Mouse (Mus musculus): ENCODE measurements around the gene Vwa8. TPM values are rescaled to one million over a fixed set of nuclear protein-coding genes. Genes with fewer than 3 reads are reported as not detected.

Gene Vwa8
- 8.1 and 8.7 TPM in 2 replicates for polyA plus RNA-seq (2014; fragmentation: Nextera tagmentation; extraction: Ambion mirVana)

GRCm38 (mm10) chr14:78848941-78849911 lies at the start of gene Vwa8:
Gene Vwa8 (plus strand): TSS chr14:78849052.
- Histone ChIP-seq H3K4me1 (ENCODE audit: control insufficient read depth, insufficient read depth, low read length) (no peaks in the 10 kb centered on the region), H3K36me3 (replicated peaks; ENCODE audit: control insufficient read depth, insufficient read depth, low read depth, low read length) (no peaks in the 10 kb centered on the region), H3K4me3 (ENCODE audit: low read depth, low read length) (peak within 1 kb of the TSS; percentile 78), H3K9ac (replicated peaks; ENCODE audit: low read length) (peak within 1 kb of the TSS; percentile 94), H3K27ac (replicated peaks; ENCODE audit: low read depth, low read length) (peak within 1 kb of the TSS; percentile 73), H3K9me3 (replicated peaks; ENCODE audit: control insufficient read depth, low read length) (no peaks in the 10 kb centered on the region), H3K4me2 (ENCODE audit: low read depth, low read length) (peak within 1 kb of the TSS; percentile 82), H3K27me3 (ENCODE audit: control insufficient read depth, insufficient read depth, low read length) (no peaks in the 10 kb centered on the region)
- DNase-seq (ENCODE audit: low spot score) (peak; percentile 80), ATAC-seq (replicated peaks; ENCODE audit: insufficient number of reproducible peaks, low FRiP score, low TSS enrichment, low read depth) (peak; percentile 92)
- WGBS: 2% methylated on average over 61 of the region's 61 CpGs

- DNase-seq (ENCODE audit: low spot score) (no peak), ATAC-seq (replicated peaks; ENCODE audit: insufficient number of reproducible peaks, low FRiP score, low TSS enrichment, low read depth) (no peak)
- Histone ChIP-seq H3K4me2 (ENCODE audit: low read depth, low read length) (no peak overlapping the region), H3K9me3 (replicated peaks; ENCODE audit: control insufficient read depth, low read length) (no peaks in the 10 kb centered on the region), H3K9ac (replicated peaks; ENCODE audit: low read length) (no peak overlapping the region), H3K27ac (replicated peaks; ENCODE audit: low read depth, low read length) (no peak overlapping the region), H3K4me3 (ENCODE audit: low read depth, low read length) (no peak overlapping the region), H3K27me3 (ENCODE audit: control insufficient read depth, insufficient read depth, low read length) (no peaks in the 10 kb centered on the region), H3K4me1 (ENCODE audit: control insufficient read depth, insufficient read depth, low read length) (no peaks in the 10 kb centered on the region), H3K36me3 (replicated peaks; ENCODE audit: control insufficient read depth, insufficient read depth, low read depth, low read length) (no peaks in the 10 kb centered on the region)
- WGBS: 94% methylated on average over 2 of the region's 2 CpGs
These were observed 46.5 kb upstream of the Vwa8 start for GRCm38 (mm10) chr14:78802378-78802777.

- Histone ChIP-seq H3K9ac (replicated peaks; ENCODE audit: low read length) (no peak overlapping the region), H3K4me3 (ENCODE audit: low read depth, low read length) (no peak overlapping the region), H3K36me3 (replicated peaks; ENCODE audit: control insufficient read depth, insufficient read depth, low read depth, low read length) (no peaks in the 10 kb centered on the region), H3K4me2 (ENCODE audit: low read depth, low read length) (no peak overlapping the region), H3K9me3 (replicated peaks; ENCODE audit: control insufficient read depth, low read length) (no peaks in the 10 kb centered on the region), H3K27ac (replicated peaks; ENCODE audit: low read depth, low read length) (no peak overlapping the region), H3K27me3 (ENCODE audit: control insufficient read depth, insufficient read depth, low read length) (no peaks in the 10 kb centered on the region), H3K4me1 (ENCODE audit: control insufficient read depth, insufficient read depth, low read length) (no peaks in the 10 kb centered on the region)
- WGBS: 84% methylated on average over 6 of the region's 6 CpGs
- no peak for DNase-seq (ENCODE audit: low spot score)
- no peak for ATAC-seq (replicated peaks; ENCODE audit: insufficient number of reproducible peaks, low FRiP score, low TSS enrichment, low read depth)
These were observed 44.9 kb upstream of the Vwa8 start for GRCm38 (mm10) chr14:78803924-78804323.

- Histone ChIP-seq H3K36me3 (replicated peaks; ENCODE audit: control insufficient read depth, insufficient read depth, low read depth, low read length) (no peaks in the 10 kb centered on the region), H3K27ac (replicated peaks; ENCODE audit: low read depth, low read length) (no peak overlapping the region), H3K9me3 (replicated peaks; ENCODE audit: control insufficient read depth, low read length) (no peaks in the 10 kb centered on the region), H3K4me3 (ENCODE audit: low read depth, low read length) (no peak overlapping the region), H3K27me3 (ENCODE audit: control insufficient read depth, insufficient read depth, low read length) (no peaks in the 10 kb centered on the region), H3K4me2 (ENCODE audit: low read depth, low read length) (no peak overlapping the region), H3K9ac (replicated peaks; ENCODE audit: low read length) (no peak overlapping the region), H3K4me1 (ENCODE audit: control insufficient read depth, insufficient read depth, low read length) (no peaks in the 10 kb centered on the region)
- DNase-seq (ENCODE audit: low spot score) (no peak), ATAC-seq (replicated peaks; ENCODE audit: insufficient number of reproducible peaks, low FRiP score, low TSS enrichment, low read depth) (no peak)
- WGBS: 91% methylated on average over 2 of the region's 2 CpGs
These were observed 36.0 kb upstream of the Vwa8 start for GRCm38 (mm10) chr14:78812896-78813295.

- Histone ChIP-seq H3K36me3 (replicated peaks; ENCODE audit: control insufficient read depth, insufficient read depth, low read depth, low read length) (no peaks in the 10 kb centered on the region), H3K4me1 (ENCODE audit: control insufficient read depth, insufficient read depth, low read length) (no peaks in the 10 kb centered on the region), H3K9ac (replicated peaks; ENCODE audit: low read length) (no peak overlapping the region), H3K4me2 (ENCODE audit: low read depth, low read length) (no peak overlapping the region), H3K4me3 (ENCODE audit: low read depth, low read length) (no peak overlapping the region), H3K27me3 (ENCODE audit: control insufficient read depth, insufficient read depth, low read length) (no peaks in the 10 kb centered on the region), H3K9me3 (replicated peaks; ENCODE audit: control insufficient read depth, low read length) (no peaks in the 10 kb centered on the region), H3K27ac (replicated peaks; ENCODE audit: low read depth, low read length) (no peak overlapping the region)
- DNase-seq (ENCODE audit: low spot score): no peak
- ATAC-seq (replicated peaks; ENCODE audit: insufficient number of reproducible peaks, low FRiP score, low TSS enrichment, low read depth): no peak
- WGBS: 49% methylated on average over 2 of the region's 3 CpGs
These were observed 32.4 kb upstream of the Vwa8 start for GRCm38 (mm10) chr14:78816411-78816810.

GRCm38 (mm10) chr14:78817651-78818050 lies 31.2 kb upstream of the Vwa8 start:
- DNase-seq (ENCODE audit: low spot score): no peak
- H3K4me2 ChIP-seq (ENCODE audit: low read depth, low read length): no peak overlapping the region
- ATAC-seq (replicated peaks; ENCODE audit: insufficient number of reproducible peaks, low FRiP score, low TSS enrichment, low read depth): no peak
- no peak overlapping the region for H3K27ac ChIP-seq (replicated peaks; ENCODE audit: low read depth, low read length)
- H3K36me3 ChIP-seq (replicated peaks; ENCODE audit: control insufficient read depth, insufficient read depth, low read depth, low read length): no peaks in the 10 kb centered on the region
- 86% methylated on average over 3 of the region's 3 CpGs for WGBS
- H3K27me3 ChIP-seq (ENCODE audit: control insufficient read depth, insufficient read depth, low read length): no peaks in the 10 kb centered on the region
- H3K9me3 ChIP-seq (replicated peaks; ENCODE audit: control insufficient read depth, low read length): no peaks in the 10 kb centered on the region
- no peak overlapping the region for H3K4me3 ChIP-seq (ENCODE audit: low read depth, low read length)
- H3K9ac ChIP-seq (replicated peaks; ENCODE audit: low read length): no peak overlapping the region
- H3K4me1 ChIP-seq (ENCODE audit: control insufficient read depth, insufficient read depth, low read length): no peaks in the 10 kb centered on the region

GRCm38 (mm10) chr14:78818406-78818805 lies 30.4 kb upstream of the Vwa8 start:
- Histone ChIP-seq H3K36me3 (replicated peaks; ENCODE audit: control insufficient read depth, insufficient read depth, low read depth, low read length) (no peaks in the 10 kb centered on the region), H3K9me3 (replicated peaks; ENCODE audit: control insufficient read depth, low read length) (no peaks in the 10 kb centered on the region), H3K4me1 (ENCODE audit: control insufficient read depth, insufficient read depth, low read length) (no peaks in the 10 kb centered on the region), H3K4me3 (ENCODE audit: low read depth, low read length) (no peak overlapping the region), H3K27me3 (ENCODE audit: control insufficient read depth, insufficient read depth, low read length) (no peaks in the 10 kb centered on the region), H3K4me2 (ENCODE audit: low read depth, low read length) (no peak overlapping the region), H3K9ac (replicated peaks; ENCODE audit: low read length) (no peak overlapping the region), H3K27ac (replicated peaks; ENCODE audit: low read depth, low read length) (no peak overlapping the region)
- ATAC-seq (replicated peaks; ENCODE audit: insufficient number of reproducible peaks, low FRiP score, low TSS enrichment, low read depth) (no peak), DNase-seq (ENCODE audit: low spot score) (no peak)
- WGBS: 80% methylated on average over 3 of the region's 3 CpGs

GRCm38 (mm10) chr14:78824013-78824412 lies 24.8 kb upstream of the Vwa8 start:
- Histone ChIP-seq H3K9me3 (replicated peaks; ENCODE audit: control insufficient read depth, low read length) (no peaks in the 10 kb centered on the region), H3K4me1 (ENCODE audit: control insufficient read depth, insufficient read depth, low read length) (no peaks in the 10 kb centered on the region), H3K9ac (replicated peaks; ENCODE audit: low read length) (no peak overlapping the region), H3K4me3 (ENCODE audit: low read depth, low read length) (no peak overlapping the region), H3K27me3 (ENCODE audit: control insufficient read depth, insufficient read depth, low read length) (no peaks in the 10 kb centered on the region), H3K4me2 (ENCODE audit: low read depth, low read length) (no peak overlapping the region), H3K36me3 (replicated peaks; ENCODE audit: control insufficient read depth, insufficient read depth, low read depth, low read length) (no peaks in the 10 kb centered on the region), H3K27ac (replicated peaks; ENCODE audit: low read depth, low read length) (no peak overlapping the region)
- DNase-seq (ENCODE audit: low spot score) (no peak), ATAC-seq (replicated peaks; ENCODE audit: insufficient number of reproducible peaks, low FRiP score, low TSS enrichment, low read depth) (no peak)
- WGBS: 87% methylated on average over 4 of the region's 4 CpGs
